Mouse (Mus musculus): Measurements from ENCODE around the gene Dnaaf5.
A peak's percentile ranks its signal among the peaks of the same experiment; 100 is the strongest.

The Dnaaf5 gene

GRCm38 (mm10) chr5:139149681-139150602 lies at the start of gene Dnaaf5, which contains the start of gene Prkar1b:
TSS of gene Dnaaf5 (plus strand) at chr5:139150223.
TSS of gene Prkar1b (minus strand) at chr5:139150001.
- peak; percentile 98 for DNase-seq (ENCODE audit: low spot score)

- DNase-seq (ENCODE audit: low spot score) = no peak
Observed at GRCm38 (mm10) chr5:139101783-139102182, 48.2 kb upstream of the Dnaaf5 start.

GRCm38 (mm10) chr5:139107815-139108214 lies 42.2 kb upstream of the Dnaaf5 start:
- DNase-seq (ENCODE audit: low spot score) = no peak

- DNase-seq (ENCODE audit: low spot score) = no peak
Observed at GRCm38 (mm10) chr5:139110140-139110855, 39.7 kb upstream of the Dnaaf5 start.

GRCm38 (mm10) chr5:139111991-139112390 lies 38.0 kb upstream of the Dnaaf5 start:
- no peak for DNase-seq (ENCODE audit: low spot score)

GRCm38 (mm10) chr5:139112418-139112817 lies 37.6 kb upstream of the Dnaaf5 start:
- DNase-seq (ENCODE audit: low spot score) = no peak

- no peak for DNase-seq (ENCODE audit: low spot score)
Observed at GRCm38 (mm10) chr5:139114876-139115275, 35.1 kb upstream of the Dnaaf5 start.

- no peak for DNase-seq (ENCODE audit: low spot score)
Observed at GRCm38 (mm10) chr5:139115507-139115906, 34.5 kb upstream of the Dnaaf5 start.

- peak; percentile 47 for DNase-seq (ENCODE audit: low spot score)
Observed at GRCm38 (mm10) chr5:139118139-139118960, 31.7 kb upstream of the Dnaaf5 start.

GRCm38 (mm10) chr5:139118961-139119276 lies 31.1 kb upstream of the Dnaaf5 start:
- no peak for DNase-seq (ENCODE audit: low spot score)

GRCm38 (mm10) chr5:139125717-139126116 lies 24.3 kb upstream of the Dnaaf5 start:
- no peak for DNase-seq (ENCODE audit: low spot score)

GRCm38 (mm10) chr5:139128476-139129065 lies 21.5 kb upstream of the Dnaaf5 start:
- DNase-seq (ENCODE audit: low spot score) = no peak

GRCm38 (mm10) chr5:139129078-139129477 lies 20.9 kb upstream of the Dnaaf5 start:
- DNase-seq (ENCODE audit: low spot score) = no peak

- no peak for DNase-seq (ENCODE audit: low spot score)
Observed at GRCm38 (mm10) chr5:139129572-139130151, 20.4 kb upstream of the Dnaaf5 start.

GRCm38 (mm10) chr5:139130351-139130750 lies 19.7 kb upstream of the Dnaaf5 start:
- no peak for DNase-seq (ENCODE audit: low spot score)

- no peak for DNase-seq (ENCODE audit: low spot score)
Observed at GRCm38 (mm10) chr5:139134501-139134900, 15.5 kb upstream of the Dnaaf5 start.

GRCm38 (mm10) chr5:139136341-139136740 lies 13.7 kb upstream of the Dnaaf5 start:
- no peak for DNase-seq (ENCODE audit: low spot score)

- DNase-seq (ENCODE audit: low spot score) = no peak
Observed at GRCm38 (mm10) chr5:139137176-139137575, 12.8 kb upstream of the Dnaaf5 start.

GRCm38 (mm10) chr5:139138261-139138925 lies 11.6 kb upstream of the Dnaaf5 start:
- DNase-seq (ENCODE audit: low spot score) = no peak

GRCm38 (mm10) chr5:139138926-139139472 lies 11.0 kb upstream of the Dnaaf5 start:
- DNase-seq (ENCODE audit: low spot score) = no peak

GRCm38 (mm10) chr5:139140589-139140988 lies 9.4 kb upstream of the Dnaaf5 start:
- no peak for DNase-seq (ENCODE audit: low spot score)

All from lung, postnatal 25 days (tissue).